Mouse (Mus musculus) kidney, postnatal 4 days (tissue): ENCODE measurements around the gene Zfp213.
"Not testable (repeated sequence)": the region's sequence is repeated elsewhere in the genome, so short reads cannot be mapped to it uniquely, and the experiment has no call there.

Experiments
- DNase-seq, 2 experiments: peaks; one replicate each; pipeline ENCODE4 v3.0.0; 2021; ENCODE audit warnings: mixed read lengths in 2 of 2

Zfp213 gene

GRCm38 (mm10) chr17:23543983-23544382 lies 20.1 kb downstream of the Zfp213 start:
- DNase-seq, result no peak

- peak in 1 of 2 experiments; percentile 49 for DNase-seq
Observed at GRCm38 (mm10) chr17:23543325-23543724, 20.7 kb downstream of the Zfp213 start.

- no peak for DNase-seq
Observed at GRCm38 (mm10) chr17:23542835-23543234, 21.2 kb downstream of the Zfp213 start.

GRCm38 (mm10) chr17:23542004-23542720 lies 21.9 kb downstream of the Zfp213 start:
- DNase-seq, result no peak

GRCm38 (mm10) chr17:23540605-23541475 lies 23.2 kb downstream of the Zfp213 start:
- DNase-seq, result no peak

- DNase-seq, result no peak
Observed at GRCm38 (mm10) chr17:23540106-23540505, 23.9 kb downstream of the Zfp213 start.

GRCm38 (mm10) chr17:23539608-23540007 lies 24.4 kb downstream of the Zfp213 start:
- no peak for DNase-seq

GRCm38 (mm10) chr17:23538299-23539015 lies 25.6 kb downstream of the Zfp213 start:
- DNase-seq, result no peak

GRCm38 (mm10) chr17:23537554-23538255 lies 26.3 kb downstream of the Zfp213 start:
- no peak for DNase-seq

- DNase-seq, result not testable (repeated sequence)
Observed at GRCm38 (mm10) chr17:23535046-23535788, 28.8 kb downstream of the Zfp213 start.

GRCm38 (mm10) chr17:23533591-23534490 lies 30.2 kb downstream of the Zfp213 start:
- DNase-seq, result not testable (repeated sequence)

GRCm38 (mm10) chr17:23531408-23531807 lies 32.6 kb downstream of the Zfp213 start:
- not testable (repeated sequence) for DNase-seq

- not testable (repeated sequence) for DNase-seq
Observed at GRCm38 (mm10) chr17:23522941-23523732, 40.9 kb downstream of the Zfp213 start.

- no peak for DNase-seq
Observed at GRCm38 (mm10) chr17:23518701-23519423, 45.2 kb downstream of the Zfp213 start.
